Mouse (Mus musculus): ENCODE measurements around the gene Snai1. TPM values are rescaled to one million over a fixed set of nuclear protein-coding genes. Genes with fewer than 3 reads are reported as not detected.

Gene Snai1
- total and polyA plus RNA-seq, 3 experiments = 0.19 to 0.74 TPM; not detected in 1

GRCm38 (mm10) chr2:167536320-167536945 lies 1.6 kb upstream of the Snai1 start (continued):
- TF ChIP-seq TAL1 (IDR thresholded peaks at IDR 0.05; ENCODE audit: low read length) (no peak), TBP (IDR thresholded peaks at IDR 0.05; ENCODE audit: low read depth, low read length) (no peak), RCOR1 (IDR thresholded peaks at IDR 0.05; ENCODE audit: low read depth, low read length) (0 out of 2 replicates have a peak, but pooled peaks have one; percentile 61)

- Histone ChIP-seq H3K27ac (ENCODE audit: control insufficient read depth, low read depth, low read length) (no peak overlapping the region), H3K4me3 (ENCODE audit: control insufficient read depth in 1 of 2, insufficient read depth in 1 of 2, low read depth in 2 of 2, low read length in 2 of 2) (no peak overlapping the region), H3K36me3 (ENCODE audit: control insufficient read depth in 1 of 2, insufficient read depth in 2 of 2, low read length in 2 of 2) (peaks cover 0 to 19% of the 10 kb centered on the region in 2 experiments; a peak in 2 of 4 replicates), H3K4me1 (ENCODE audit: control insufficient read depth in 1 of 2, insufficient read depth in 2 of 2, low read length in 2 of 2) (peaks cover 14 to 15% of the 10 kb centered on the region in 2 experiments), H3K9ac (ENCODE audit: control insufficient read depth, low read depth, low read length, poor library complexity, severe bottlenecking) (no peak overlapping the region), H3K9me3 (replicated peaks; ENCODE audit: insufficient read depth, low read length) (no peaks in the 10 kb centered on the region), H3K27me3 (ENCODE audit: control insufficient read depth in 1 of 2, insufficient read depth in 2 of 2, low read length in 2 of 2) (no peaks in the 10 kb centered on the region), H3K79me2 (ENCODE audit: control insufficient read depth, insufficient read depth, low read length, poor library complexity) (no peaks in the 10 kb centered on the region; the same call in 1 of the 2 replicates)
- TF ChIP-seq TAL1 (IDR thresholded peaks at IDR 0.05; ENCODE audit: low read length) (no peak), USF1 (IDR thresholded peaks at IDR 0.05; ENCODE audit: low read depth, low read length) (no peak), MYC (IDR thresholded peaks at IDR 0.05; ENCODE audit: low read depth, low read length) (no peak), SMC3 (IDR thresholded peaks at IDR 0.05; ENCODE audit: low read depth, low read length) (no peak), GABPA (IDR thresholded peaks at IDR 0.05; ENCODE audit: low read depth, low read length) (no peak), MAX (IDR thresholded peaks at IDR 0.05; ENCODE audit: low read length) (no peak), SIN3A (IDR thresholded peaks at IDR 0.05; ENCODE audit: low read length) (no peak), RCOR1 (IDR thresholded peaks at IDR 0.05; ENCODE audit: low read depth, low read length) (no peak), ZNF384 (IDR thresholded peaks at IDR 0.05; ENCODE audit: low read depth, low read length) (no peak), ETS1 (IDR thresholded peaks at IDR 0.05; ENCODE audit: low read depth, low read length) (no peak), MEF2A (IDR thresholded peaks at IDR 0.05; ENCODE audit: extremely low read depth, insufficient replicate concordance, low read depth, low read length, poor library complexity, severe bottlenecking) (no peak), POLR2AphosphoS2 (IDR thresholded peaks at IDR 0.05; ENCODE audit: low read length) (no peak)
- DNase-seq (ENCODE audit: low read depth, low spot score) = no peak
Measured at GRCm38 (mm10) chr2:167538671-167539306, 794 bp downstream of the Snai1 start.

- H3K79me2 ChIP-seq (ENCODE audit: control insufficient read depth, insufficient read depth, low read length, poor library complexity) = no peaks in the 10 kb centered on the region; the same call in 1 of the 2 replicates
- H3K4me3 ChIP-seq (ENCODE audit: control insufficient read depth in 1 of 2, insufficient read depth in 1 of 2, low read depth in 2 of 2, low read length in 2 of 2) = no peak overlapping the region
- no peaks in the 10 kb centered on the region for H3K27me3 ChIP-seq (ENCODE audit: control insufficient read depth in 1 of 2, insufficient read depth in 2 of 2, low read length in 2 of 2)
- DNase-seq (ENCODE audit: low read depth, low spot score) = no peak
- H3K4me1 ChIP-seq (ENCODE audit: control insufficient read depth in 1 of 2, insufficient read depth in 2 of 2, low read length in 2 of 2) = peaks cover 14 to 15% of the 10 kb centered on the region in 2 experiments
- no peaks in the 10 kb centered on the region for H3K9me3 ChIP-seq (replicated peaks; ENCODE audit: insufficient read depth, low read length)
- TF ChIP-seq CHD1 (IDR thresholded peaks at IDR 0.05; ENCODE audit: low read depth, low read length) = no peak
- TF ChIP-seq MYC (IDR thresholded peaks at IDR 0.05; ENCODE audit: low read depth, low read length) = no peak
- TF ChIP-seq NELFE (IDR thresholded peaks at IDR 0.05; ENCODE audit: low read depth, low read length) = no peak
- TF ChIP-seq TBP (IDR thresholded peaks at IDR 0.05; ENCODE audit: low read depth, low read length) = no peak
- no peak for TF ChIP-seq ZMIZ1 (IDR thresholded peaks at IDR 0.05; ENCODE audit: low read depth, low read length)
- no peak for TF ChIP-seq RCOR1 (IDR thresholded peaks at IDR 0.05; ENCODE audit: low read depth, low read length)
- TF ChIP-seq USF1 (IDR thresholded peaks at IDR 0.05; ENCODE audit: low read depth, low read length) = no peak
- TF ChIP-seq POLR2A (IDR thresholded peaks at IDR 0.05; ENCODE audit: control insufficient read depth in 1 of 2, insufficient read depth in 1 of 2, low read depth in 1 of 2, low read length in 2 of 2, poor library complexity in 1 of 2) = no peak
- peaks cover 0 to 15% of the 10 kb centered on the region in 2 experiments; a peak in 2 of 4 replicates for H3K36me3 ChIP-seq (ENCODE audit: control insufficient read depth in 1 of 2, insufficient read depth in 2 of 2, low read length in 2 of 2)
- no peak overlapping the region for H3K27ac ChIP-seq (ENCODE audit: control insufficient read depth, low read depth, low read length)
- H3K9ac ChIP-seq (ENCODE audit: control insufficient read depth, low read depth, low read length, poor library complexity, severe bottlenecking) = no peak overlapping the region
Measured at GRCm38 (mm10) chr2:167539536-167540476, 1.8 kb downstream of the Snai1 start.
